Mouse (Mus musculus): ENCODE measurements at regions not wholly inside any gene's neighbourhood (a gene's known extent, or its start where the extent isn't known, plus 50 kb on each side); places are given as distances from the start of the nearest gene placed in this dataset.

- Histone ChIP-seq H3K27me3 (ENCODE audit: control insufficient read depth in 1 of 2, insufficient read depth in 2 of 2, low read length in 2 of 2) (no peaks in the 10 kb centered on the region), H3K9me3 (replicated peaks; ENCODE audit: insufficient read depth, low read length) (no peaks in the 10 kb centered on the region), H3K4me3 (ENCODE audit: control insufficient read depth in 1 of 2, insufficient read depth in 1 of 2, low read depth in 2 of 2, low read length in 2 of 2) (peak overlapping the region; percentile 31 to 48; a peak in 2 of 4 replicates), H3K79me2 (ENCODE audit: control insufficient read depth, insufficient read depth, low read length, poor library complexity) (no peaks in the 10 kb centered on the region), H3K4me1 (ENCODE audit: control insufficient read depth in 1 of 2, insufficient read depth in 2 of 2, low read length in 2 of 2) (peaks cover 0 to 6% of the 10 kb centered on the region in 2 experiments; a peak in 2 of 4 replicates), H3K9ac (ENCODE audit: control insufficient read depth, low read depth, low read length, poor library complexity, severe bottlenecking) (no peak overlapping the region), H3K36me3 (ENCODE audit: control insufficient read depth in 1 of 2, insufficient read depth in 2 of 2, low read length in 2 of 2) (peaks cover 0 to 2% of the 10 kb centered on the region in 2 experiments; a peak in 1 of 4 replicates), H3K27ac (ENCODE audit: control insufficient read depth, low read depth, low read length) (no peak overlapping the region)
- TF ChIP-seq TCF12 (IDR thresholded peaks at IDR 0.05; ENCODE audit: low read depth, low read length) (no peak), ZKSCAN1 (IDR thresholded peaks at IDR 0.05; ENCODE audit: low read depth, low read length) (no peak), E2F4 (IDR thresholded peaks at IDR 0.05; ENCODE audit: borderline replicate concordance, low read depth, low read length) (no peak), MEF2A (IDR thresholded peaks at IDR 0.05; ENCODE audit: extremely low read depth, insufficient replicate concordance, low read depth, low read length, poor library complexity, severe bottlenecking) (no peak), NELFE (IDR thresholded peaks at IDR 0.05; ENCODE audit: low read depth, low read length) (no peak), SIN3A (IDR thresholded peaks at IDR 0.05; ENCODE audit: low read length) (no peak), NRF1 (IDR thresholded peaks at IDR 0.05; ENCODE audit: insufficient read depth, low read depth, low read length, poor library complexity, severe bottlenecking) (no peak), HCFC1 (IDR thresholded peaks at IDR 0.05; ENCODE audit: low read depth, low read length) (no peak), POLR2AphosphoS2 (IDR thresholded peaks at IDR 0.05; ENCODE audit: low read length) (no peak), ZC3H11A (IDR thresholded peaks at IDR 0.05; ENCODE audit: low read depth, low read length) (no peak), ZMIZ1 (IDR thresholded peaks at IDR 0.05; ENCODE audit: low read depth, low read length) (no peak)
- DNase-seq (ENCODE audit: low read depth, low spot score) = peak; percentile 18
These were observed 163.4 kb downstream of the Spry2 start for GRCm38 (mm10) chr14:105733013-105733728.

DNA sequence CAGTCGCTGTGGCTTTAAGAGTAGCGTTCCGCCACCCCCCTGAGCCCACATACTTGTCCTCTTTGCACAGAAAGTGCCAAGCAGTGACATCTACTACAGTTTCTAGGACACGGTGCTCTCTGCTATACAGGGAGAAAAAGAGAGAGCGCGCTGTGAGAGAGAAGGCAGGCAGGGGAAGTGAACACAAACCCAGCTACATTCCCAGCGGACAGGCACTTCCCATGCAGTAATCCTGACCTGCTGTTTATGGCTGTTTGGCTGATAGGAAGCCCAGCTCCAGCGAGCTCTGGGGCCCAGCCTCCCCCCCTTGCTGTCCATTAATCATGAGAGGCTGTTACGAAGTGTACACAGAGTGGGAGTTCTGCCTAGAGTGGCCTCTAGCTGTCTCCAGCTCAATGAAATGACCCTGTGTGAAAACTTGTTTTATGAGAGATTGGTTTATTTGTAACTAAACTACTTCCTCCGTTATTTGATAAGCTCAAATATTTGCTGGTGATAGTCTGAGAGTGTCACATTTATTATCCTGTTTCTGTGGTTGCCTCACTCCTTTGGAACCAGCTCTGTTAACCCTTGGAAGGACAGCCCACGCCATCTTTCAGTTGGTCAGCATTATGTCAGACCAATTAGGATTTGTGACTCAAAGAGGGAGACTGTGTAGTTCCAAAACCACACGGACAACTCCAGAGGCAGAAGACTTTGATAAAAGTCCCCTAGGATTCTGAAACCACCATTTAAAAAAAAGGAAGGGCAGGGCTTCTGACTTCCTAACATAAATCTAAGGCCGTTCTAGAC lies 164.2 kb downstream of the Spry2 start:
- Histone ChIP-seq H3K4me3 (ENCODE audit: control insufficient read depth in 1 of 2, insufficient read depth in 1 of 2, low read depth in 2 of 2, low read length in 2 of 2) (peak overlapping the region; percentile 48 to 51), H3K9me3 (replicated peaks; ENCODE audit: insufficient read depth, low read length) (no peaks in the 10 kb centered on the region), H3K9ac (ENCODE audit: control insufficient read depth, low read depth, low read length, poor library complexity, severe bottlenecking) (peak overlapping the region; percentile 32), H3K4me1 (ENCODE audit: control insufficient read depth in 1 of 2, insufficient read depth in 2 of 2, low read length in 2 of 2) (peaks cover 0 to 6% of the 10 kb centered on the region in 2 experiments; a peak in 2 of 4 replicates), H3K27me3 (ENCODE audit: control insufficient read depth in 1 of 2, insufficient read depth in 2 of 2, low read length in 2 of 2) (no peaks in the 10 kb centered on the region), H3K79me2 (ENCODE audit: control insufficient read depth, insufficient read depth, low read length, poor library complexity) (no peaks in the 10 kb centered on the region), H3K27ac (ENCODE audit: control insufficient read depth, low read depth, low read length) (peak overlapping the region; percentile 29; the same call in 1 of the 2 replicates), H3K36me3 (ENCODE audit: control insufficient read depth in 1 of 2, insufficient read depth in 2 of 2, low read length in 2 of 2) (peaks cover 0 to 2% of the 10 kb centered on the region in 2 experiments; a peak in 1 of 4 replicates)
- TF ChIP-seq SIN3A (IDR thresholded peaks at IDR 0.05; ENCODE audit: low read length) (0 out of 2 replicates have a peak, but pooled peaks have one; percentile 6), NELFE (IDR thresholded peaks at IDR 0.05; ENCODE audit: low read depth, low read length) (no peak)
- DNase-seq (ENCODE audit: low read depth, low spot score) = peak; percentile 19
